Mouse (Mus musculus) forebrain, embryonic 14.5 days (tissue): Measurements from ENCODE around the gene Dgki. TPM values are rescaled to one million over a fixed set of nuclear protein-coding genes. Genes with fewer than 3 reads are reported as not detected.
A peak's percentile ranks its signal among the peaks of the same experiment; 100 is the strongest.

Experiments
- ATAC-seq: fragments of 200-750 bp; cut with Nextera tagmentation; 2 replicates; pipeline ENCODE4 v1.8.0; 2017; ENCODE audit warnings: mild to moderate bottlenecking, moderate library complexity
- DNase-seq: peaks from one replicate; pipeline ENCODE4 v3.0.0-alpha.2; 2015; ENCODE audit warnings: low spot score
- H3K27ac ChIP-seq: fragments of 300-500 bp; sonication (generic); 2 replicates; pipeline ENCODE4 v1.5.1; 2014; ENCODE audit warnings: low read depth, mild to moderate bottlenecking, control low read depth, low read length, moderate library complexity
- H3K27me3 ChIP-seq: fragments of 300-500 bp; sonication (generic); replicated peaks from 2 replicates; pipeline ENCODE4 v1.6.1; 2014; ENCODE audit warnings: low read length, control low read depth, mixed read lengths; ENCODE audit not compliant: control insufficient read depth, insufficient read depth
- H3K36me3 ChIP-seq: fragments of 300-500 bp; sonication (generic); 2 replicates; pipeline ENCODE4 v1.6.1; 2014; ENCODE audit warnings: low read length, control low read depth; ENCODE audit not compliant: control insufficient read depth, insufficient read depth
- H3K4me1 ChIP-seq: fragments of 300-500 bp; sonication (generic); 2 replicates; pipeline ENCODE4 v1.6.1; 2014; ENCODE audit warnings: antibody characterized with exemption, low read length, control low read depth; ENCODE audit not compliant: control insufficient read depth, insufficient read depth
- H3K4me2 ChIP-seq: fragments of 300-500 bp; sonication (generic); 2 replicates; pipeline ENCODE4 v1.6.1; 2014; ENCODE audit warnings: mild to moderate bottlenecking, control low read depth, low read length
- H3K4me3 ChIP-seq: fragments of 300-500 bp; sonication (generic); 2 replicates; pipeline ENCODE4 v1.5.1; 2014; ENCODE audit warnings: low read depth, low read length, control low read depth
- H3K9ac ChIP-seq: fragments of 300-500 bp; sonication (generic); 2 replicates; pipeline ENCODE4 v1.6.1; 2014; ENCODE audit warnings: mild to moderate bottlenecking, low read length, control low read depth, moderate library complexity
- H3K9me3 ChIP-seq: fragments of 300-500 bp; sonication (generic); replicated peaks from 2 replicates; pipeline ENCODE4 v1.6.1; 2016; ENCODE audit warnings: low read length, control low read depth, mixed read lengths; ENCODE audit not compliant: control insufficient read depth
- WGBS: fragments of 180-500 bp; shearing (Covaris S2); extraction: QIAGEN DNeasy Blood & Tissue Kit; methylation state at CpG from one replicate; pipeline ENCODE4 v1.1.7; 2014; 5-methylcytosine and 5-hydroxymethylcytosine counted together
- polyA plus RNA-seq: library from polyadenylated mRNA; unstranded; fragments of >200 nt; fragmentation: Nextera tagmentation; extraction: Ambion mirVana; gene quantifications from 2 replicates; pipeline ENCODE4 v1.2.1, GENCODE M21; 2014

Gene Dgki
- polyA plus RNA-seq, 1 experiment from 2014 or later = 3.8 TPM

- Histone ChIP-seq H3K27ac (no peak overlapping the region), H3K27me3 (no peaks in the 10 kb centered on the region), H3K4me1 (peaks cover 3% of the 10 kb centered on the region; the same call in 1 of the 2 replicates), H3K9me3 (no peaks in the 10 kb centered on the region), H3K4me3 (no peak overlapping the region), H3K36me3 (no peaks in the 10 kb centered on the region), H3K4me2 (no peak overlapping the region), H3K9ac (no peak overlapping the region)
- ATAC-seq = no peak
- no peak for DNase-seq
- 90% methylated on average over 2 of the region's 2 CpGs for WGBS
Measured at GRCm38 (mm10) chr6:37028300-37028699, 271.7 kb downstream of the Dgki start.

GRCm38 (mm10) chr6:37026343-37027243, 273.4 kb downstream of the Dgki start:
- 78% methylated on average over 8 of the region's 8 CpGs for WGBS
- H3K4me2 ChIP-seq = no peak overlapping the region
- ATAC-seq = no peak

GRCm38 (mm10) chr6:37016046-37016445, 283.9 kb downstream of the Dgki start:
- H3K36me3 ChIP-seq = no peaks in the 10 kb centered on the region
- no peaks in the 10 kb centered on the region for H3K27me3 ChIP-seq
- no peak overlapping the region for H3K4me2 ChIP-seq
- H3K9ac ChIP-seq = no peak overlapping the region
- H3K4me3 ChIP-seq = no peak overlapping the region
- no peak overlapping the region for H3K27ac ChIP-seq
- ATAC-seq (no peak), DNase-seq (no peak)
- H3K9me3 ChIP-seq = no peaks in the 10 kb centered on the region
- H3K4me1 ChIP-seq = no peaks in the 10 kb centered on the region

More at GRCm38 (mm10) chr6:37026343-37027243, 273.4 kb downstream of the Dgki start:
- no peak overlapping the region for H3K9ac ChIP-seq
- peak; percentile 23 for DNase-seq
- no peak overlapping the region for H3K27ac ChIP-seq
- H3K27me3 ChIP-seq = no peaks in the 10 kb centered on the region
- peaks cover 3% of the 10 kb centered on the region; the same call in 1 of the 2 replicates for H3K4me1 ChIP-seq
- H3K9me3 ChIP-seq = no peaks in the 10 kb centered on the region
- no peaks in the 10 kb centered on the region for H3K36me3 ChIP-seq
- H3K4me3 ChIP-seq = no peak overlapping the region

GRCm38 (mm10) chr6:37011597-37011996, 288.4 kb downstream of the Dgki start:
- H3K4me1 ChIP-seq = no peaks in the 10 kb centered on the region
- no peak overlapping the region for H3K27ac ChIP-seq
- H3K4me2 ChIP-seq = no peak overlapping the region
- 91% methylated on average over 2 of the region's 2 CpGs for WGBS
- ATAC-seq (no peak), DNase-seq (no peak)
- no peak overlapping the region for H3K4me3 ChIP-seq
- H3K36me3 ChIP-seq = no peaks in the 10 kb centered on the region
- H3K9ac ChIP-seq = no peak overlapping the region
- no peaks in the 10 kb centered on the region for H3K27me3 ChIP-seq
- no peaks in the 10 kb centered on the region for H3K9me3 ChIP-seq

GRCm38 (mm10) chr6:37007573-37007972, 292.4 kb downstream of the Dgki start:
- WGBS = under 1% methylated on average over 4 of the region's 4 CpGs
- ATAC-seq = no peak; the same call in 1 of the 2 replicates
- Histone ChIP-seq H3K27me3 (no peaks in the 10 kb centered on the region), H3K4me1 (no peaks in the 10 kb centered on the region), H3K9ac (no peak overlapping the region), H3K4me3 (no peak overlapping the region), H3K9me3 (no peaks in the 10 kb centered on the region), H3K4me2 (no peak overlapping the region), H3K27ac (no peak overlapping the region), H3K36me3 (no peaks in the 10 kb centered on the region)
- DNase-seq = peak; percentile 57

- H3K4me1 ChIP-seq = no peaks in the 10 kb centered on the region
Measured at GRCm38 (mm10) chr6:37004914-37005313, 295.1 kb downstream of the Dgki start.

GRCm38 (mm10) chr6:37003235-37003634, 296.7 kb downstream of the Dgki start:
- no peaks in the 10 kb centered on the region for H3K27me3 ChIP-seq
- no peak overlapping the region for H3K4me2 ChIP-seq
- H3K9me3 ChIP-seq = no peaks in the 10 kb centered on the region
- no peak for ATAC-seq
- no peaks in the 10 kb centered on the region for H3K4me1 ChIP-seq
- H3K4me3 ChIP-seq = no peak overlapping the region
- peaks cover 2% of the 10 kb centered on the region; the same call in 1 of the 2 replicates for H3K36me3 ChIP-seq
- DNase-seq = no peak
- H3K9ac ChIP-seq = no peak overlapping the region
- H3K27ac ChIP-seq = no peak overlapping the region
- 83% methylated on average over 5 of the region's 5 CpGs for WGBS

More at GRCm38 (mm10) chr6:37004914-37005313, 295.1 kb downstream of the Dgki start:
- Histone ChIP-seq H3K27me3 (no peaks in the 10 kb centered on the region), H3K27ac (no peak overlapping the region), H3K9me3 (no peaks in the 10 kb centered on the region), H3K4me3 (no peak overlapping the region), H3K36me3 (peaks cover under 1% of the 10 kb centered on the region; the same call in 1 of the 2 replicates), H3K9ac (no peak overlapping the region), H3K4me2 (no peak overlapping the region)
- ATAC-seq = no peak
- whole genome bisulfite sequencing = 87% methylated on average over 3 of the region's 3 CpGs
- no peak for DNase-seq

GRCm38 (mm10) chr6:36998942-36999341, 301.0 kb downstream of the Dgki start:
- peaks cover 2% of the 10 kb centered on the region; the same call in 1 of the 2 replicates for H3K36me3 ChIP-seq

GRCm38 (mm10) chr6:36994329-36994728, 305.7 kb downstream of the Dgki start:
- no peaks in the 10 kb centered on the region for H3K4me1 ChIP-seq
- no peaks in the 10 kb centered on the region for H3K36me3 ChIP-seq
- DNase-seq (no peak), ATAC-seq (no peak)
- no peak overlapping the region for H3K4me3 ChIP-seq
- H3K27ac ChIP-seq = no peak overlapping the region
- H3K9ac ChIP-seq = no peak overlapping the region
- no peaks in the 10 kb centered on the region for H3K27me3 ChIP-seq
- H3K9me3 ChIP-seq = no peaks in the 10 kb centered on the region
- WGBS = 89% methylated on average over 5 of the region's 5 CpGs
- no peak overlapping the region for H3K4me2 ChIP-seq

More at GRCm38 (mm10) chr6:36998942-36999341, 301.0 kb downstream of the Dgki start:
- no peaks in the 10 kb centered on the region for H3K9me3 ChIP-seq
- H3K27me3 ChIP-seq = no peaks in the 10 kb centered on the region
- H3K4me2 ChIP-seq = no peak overlapping the region
- no peaks in the 10 kb centered on the region for H3K4me1 ChIP-seq
- no peak for DNase-seq
- ATAC-seq = no peak
- H3K9ac ChIP-seq = no peak overlapping the region
- no peak overlapping the region for H3K4me3 ChIP-seq
- 95% methylated on average over 10 of the region's 10 CpGs for WGBS
- H3K27ac ChIP-seq = no peak overlapping the region
